8 mouse cellular contexts compared by ENCODE assay signal in the genomic region with DNA sequence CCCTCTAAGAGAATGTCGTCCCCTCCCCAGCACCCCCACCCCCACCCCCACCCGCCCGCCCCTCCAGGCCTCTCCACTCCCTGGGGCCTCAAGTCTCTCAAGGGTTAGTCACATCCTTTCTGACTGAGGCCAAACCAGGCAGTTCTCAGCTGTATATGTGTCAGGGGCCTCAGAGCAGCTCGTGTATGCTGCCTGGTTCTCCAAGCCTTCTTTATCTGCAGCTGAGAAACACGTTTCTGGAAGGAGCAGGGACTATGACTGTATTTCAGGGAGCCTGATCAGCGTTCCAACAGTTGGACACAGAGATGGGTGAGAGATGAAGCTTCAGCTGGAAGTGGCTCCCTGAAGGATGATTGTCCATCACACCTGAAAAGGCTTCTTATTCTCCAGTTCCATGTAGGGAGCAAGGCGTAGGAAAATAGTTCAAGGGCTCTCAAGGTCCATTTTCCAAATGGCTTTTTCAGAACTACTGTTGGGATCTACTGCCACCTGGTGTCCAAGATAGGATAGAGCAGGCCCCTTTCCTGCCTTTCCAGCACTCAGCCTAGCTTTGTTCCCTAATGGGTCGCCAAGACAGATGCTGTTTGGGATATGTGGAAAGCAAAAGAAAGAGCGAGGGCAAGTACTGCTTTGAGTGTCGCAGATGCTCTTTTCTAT. TPM values are rescaled to one million over a fixed set of nuclear protein-coding genes. Genes with fewer than 3 reads are reported as not detected.
DNase-seq lines count a peak whose midpoint lies in the region; ATAC-seq and TF ChIP-seq lines count a peak whose summit lies in the region.

No protein-coding gene starts in this region.

- H3K4me2 ChIP-seq in forebrain, embryonic 16.5 days (ENCODE audit: low read length), result no peak overlapping the region

- DNase-seq in MN1 (ENCODE audit: low spot score), result peak; percentile 65
- peak; percentile 69 to 76 for DNase-seq in cerebellum, adult 2 months
- peak; percentile 73 for DNase-seq in heart, postnatal 4 days
- DNase-seq in layer of hippocampus, postnatal 10 days (ENCODE audit: low spot score in 2 of 2), result peak; percentile 65 to 76
- peak; percentile 66 for DNase-seq in lung, postnatal 25 days (ENCODE audit: low spot score)
- DNase-seq in retina, postnatal 7 days (ENCODE audit: low read depth, low spot score), result peak; percentile 44
- peak; percentile 29 for DNase-seq in urinary bladder, postnatal 25 days (ENCODE audit: low spot score)

- TF ChIP-seq POLR2A in cerebellum, adult 2 months (IDR thresholded peaks at IDR 0.05; ENCODE audit: borderline replicate concordance, insufficient read depth, low read length), result no peak

- peak; percentile 70 for TF ChIP-seq CTCF in cerebellum, adult 2 months (IDR thresholded peaks at IDR 0.05; ENCODE audit: borderline replicate concordance, insufficient read depth, low read depth, low read length)

- H3K4me1 ChIP-seq in cerebellum, adult 2 months (ENCODE audit: control insufficient read depth, insufficient read depth, low read length), result no peaks in the 10 kb centered on the region
- H3K4me1 ChIP-seq in forebrain, embryonic 16.5 days (replicated peaks; ENCODE audit: control insufficient read depth, insufficient read depth, low read length), result peaks cover 4% of the 10 kb centered on the region; the same call in 1 of the 2 replicates

- H3K27ac ChIP-seq in cerebellum, adult 2 months (ENCODE audit: insufficient read depth, low read length), result peak overlapping the region; percentile 38; the same call in 1 of the 2 replicates
- 0 out of 2 replicates have a peak overlapping the region, but pooled peaks have one; percentile 6 for H3K27ac ChIP-seq in forebrain, embryonic 16.5 days (ENCODE audit: low read length)

- H3K9ac ChIP-seq in forebrain, embryonic 16.5 days (replicated peaks; ENCODE audit: low read depth, low read length), result no peak overlapping the region

- no peaks in the 10 kb centered on the region for H3K36me3 ChIP-seq in forebrain, embryonic 16.5 days (ENCODE audit: control insufficient read depth, insufficient read depth)

- 9% methylated on average over 7 of the region's 10 CpGs for WGBS in cerebellum, adult 2 months
- 16% methylated on average over 8 of the region's 10 CpGs for WGBS in forebrain, embryonic 16.5 days

- no peaks in the 10 kb centered on the region for H3K9me3 ChIP-seq in forebrain, embryonic 16.5 days (ENCODE audit: control insufficient read depth, low read length)

- no peaks in the 10 kb centered on the region for H3K27me3 ChIP-seq in cerebellum, adult 2 months (ENCODE audit: control insufficient read depth, insufficient read depth, low read length)
- H3K27me3 ChIP-seq in forebrain, embryonic 16.5 days (replicated peaks; ENCODE audit: control insufficient read depth, insufficient read depth, low read length), result no peaks in the 10 kb centered on the region

- ATAC-seq in forebrain, embryonic 16.5 days, result no peak

- no peak overlapping the region for H3K4me3 ChIP-seq in cerebellum, adult 2 months (replicated peaks; ENCODE audit: insufficient read depth, low read depth, low read length)
- no peak overlapping the region for H3K4me3 ChIP-seq in forebrain, embryonic 16.5 days (replicated peaks; ENCODE audit: low read length)

RNA-seq across cellular contexts. Expression of a gene that starts 30.5 kb away (rescaled TPM):
- 36.9 and 38.5 TPM in 2 replicates for polyA plus RNA-seq in cerebellum, adult 2 months (2012; rRNA removed)
- 65.5 and 72.3 TPM in 2 replicates for polyA plus RNA-seq in forebrain, embryonic 16.5 days (2015; fragmentation: Nextera tagmentation; extraction: Ambion mirVana)
- 1 to 10 TPM; 1.6 to 2.7 TPM for total RNA-seq in heart, postnatal 4 days (2021)
- total RNA-seq in layer of hippocampus, postnatal 10 days (2021), result 100 to 1,000 TPM; 210 to 217 TPM

RNA-seq across cellular contexts. Expression of a gene that starts 46.7 kb away (rescaled TPM):
- polyA plus RNA-seq in cerebellum, adult 2 months (2012; rRNA removed), result 69.2 and 83.3 TPM in 2 replicates
- 0.81 and 0.84 TPM in 2 replicates for polyA plus RNA-seq in forebrain, embryonic 16.5 days (2015; fragmentation: Nextera tagmentation; extraction: Ambion mirVana)
- not detected for total RNA-seq in heart, postnatal 4 days (2021)
- under 1 TPM; 0.78 to 0.96 TPM for total RNA-seq in layer of hippocampus, postnatal 10 days (2021)

RNA-seq across cellular contexts. Expression of a gene that starts 55.7 kb away (rescaled TPM):
- polyA plus RNA-seq in cerebellum, adult 2 months (2012; rRNA removed), result 54.4 and 64.5 TPM in 2 replicates
- polyA plus RNA-seq in forebrain, embryonic 16.5 days (2015; fragmentation: Nextera tagmentation; extraction: Ambion mirVana), result 22.9 and 26.9 TPM in 2 replicates
- 10 to 100 TPM; 27.3 to 28.0 TPM for total RNA-seq in heart, postnatal 4 days (2021)
- total RNA-seq in layer of hippocampus, postnatal 10 days (2021), result 10 to 100 TPM; 34.0 to 34.5 TPM

Comparison
In these comparisons a context has a peak if more than half of its experiments do, and no peak if none do; other contexts are left out.
1. RNA of a gene that starts 30.5 kb away (total RNA-seq): 210 to 217 TPM in layer of hippocampus, postnatal 10 days; 1.6 to 2.7 TPM in heart, postnatal 4 days; every median in the first group is over 10 times any median in the second.
2. Peak in every context shown above with its lines, with median percentiles within 50 percentile points of each other: DNase-seq.